8 mouse cellular contexts compared by ENCODE assay signal in genomic region chr4:123200771-123201185, GRCm38 (mm10). TPM values are rescaled to one million over a fixed set of nuclear protein-coding genes. Genes with fewer than 3 reads are reported as not detected.
DNase-seq lines count a peak whose midpoint lies in the region; ATAC-seq lines count a peak whose summit lies in the region.

No protein-coding gene starts in this region.

- H3K4me2 ChIP-seq in forebrain, embryonic 11.5 days (ENCODE audit: low read depth, low read length, severe bottlenecking), result peak overlapping the region; percentile 95

- WGBS in forebrain, embryonic 11.5 days, result under 1% methylated on average over 15 of the region's 15 CpGs

- no peaks in the 10 kb centered on the region for H3K36me3 ChIP-seq in forebrain, embryonic 11.5 days (ENCODE audit: control insufficient read depth, insufficient read depth, low read length)

- no peaks in the 10 kb centered on the region for H3K9me3 ChIP-seq in forebrain, embryonic 11.5 days (ENCODE audit: control insufficient read depth, low read length)

- intact Hi-C loops in heart, postnatal 25 days (cut with DNase I), result loop anchor here (1.0 kb wide), 1 partner anchor 45 kb away; no protein-coding TSS in a partner anchor

- peaks cover 7% of the 10 kb centered on the region; the same call in 1 of the 2 replicates for H3K4me1 ChIP-seq in forebrain, embryonic 11.5 days (replicated peaks; ENCODE audit: control insufficient read depth, insufficient read depth, low read length)

- peak overlapping the region; percentile 51; the same call in 1 of the 2 replicates for H3K9ac ChIP-seq in forebrain, embryonic 11.5 days (ENCODE audit: low read length)

- H3K4me3 ChIP-seq in forebrain, embryonic 11.5 days (ENCODE audit: low read depth, low read length), result peak overlapping the region; percentile 39

- no peak overlapping the region for H3K27ac ChIP-seq in forebrain, embryonic 11.5 days (ENCODE audit: low read depth, low read length)

- H3K27me3 ChIP-seq in forebrain, embryonic 11.5 days (ENCODE audit: control insufficient read depth, insufficient read depth, low read length), result peaks cover 16% of the 10 kb centered on the region

- DNase-seq in MEL-GATA-1-ER (ENCODE audit: extremely low read depth, low read depth), result peak; percentile 24
- DNase-seq in c-Kit-positive CD71-negative TER-119-negative erythroid progenitor cells, embryonic 14.5 days (ENCODE audit: low read depth), result peak; percentile 33
- peak; percentile 88 for DNase-seq in forebrain, embryonic 11.5 days (ENCODE audit: low spot score)
- peak; percentile 29 for DNase-seq in heart, postnatal 25 days (ENCODE audit: low spot score)
- DNase-seq in layer of hippocampus, adult 9-11 months, result peak; percentile 42
- DNase-seq in lung, postnatal 10 days, result peak; percentile 72
- peak; percentile 81 for DNase-seq in retina, embryonic 14.5 days (ENCODE audit: low spot score)

- ATAC-seq in forebrain, embryonic 11.5 days (replicated peaks; ENCODE audit: low FRiP score), result peak; percentile 43
- ATAC-seq in activated CD4-positive, CD25-positive, alpha-beta regulatory T cell, adult 4 months, result no peak

RNA-seq across cellular contexts. Expression of gene Nt5c1a, which starts 0.5 kb away (rescaled TPM):
- not detected in 2 replicates for polyA plus RNA-seq in forebrain, embryonic 11.5 days (2014; fragmentation: Nextera tagmentation; extraction: Ambion mirVana)
- total RNA-seq in heart, postnatal 25 days (2021), result 10 to 100 TPM; 51.3 to 56.6 TPM
- polyA plus RNA-seq in activated CD4-positive, CD25-positive, alpha-beta regulatory T cell, adult 4 months (2017; shearing (Covaris generic)), result not detected

RNA-seq across cellular contexts. Expression of gene Hpcal4, which starts 17.8 kb away (rescaled TPM):
- polyA plus RNA-seq in forebrain, embryonic 11.5 days (2014; fragmentation: Nextera tagmentation; extraction: Ambion mirVana), result 0.41 and 0.60 TPM in 2 replicates
- total RNA-seq in heart, postnatal 25 days (2021), result under 1 TPM; 0.05 to 0.14 TPM
- not detected for polyA plus RNA-seq in activated CD4-positive, CD25-positive, alpha-beta regulatory T cell, adult 4 months (2017; shearing (Covaris generic))

RNA-seq across cellular contexts. Expression of gene Heyl, which starts 32.6 kb away (rescaled TPM):
- polyA plus RNA-seq in forebrain, embryonic 11.5 days (2014; fragmentation: Nextera tagmentation; extraction: Ambion mirVana), result 7.1 and 7.9 TPM in 2 replicates
- total RNA-seq in heart, postnatal 25 days (2021), result 10 to 100 TPM; 19.1 to 21.3 TPM
- not detected for polyA plus RNA-seq in activated CD4-positive, CD25-positive, alpha-beta regulatory T cell, adult 4 months (2017; shearing (Covaris generic))

Comparison
In these comparisons a context has a peak if more than half of its experiments do, and no peak if none do; other contexts are left out.
1. DNase-seq: peak in every context shown above with its lines; median percentile 88 in forebrain, embryonic 11.5 days; 81 in retina, embryonic 14.5 days; 72 in lung, postnatal 10 days; 42 in layer of hippocampus, adult 9-11 months; 33 in c-Kit-positive CD71-negative TER-119-negative erythroid progenitor cells, embryonic 14.5 days; 29 in heart, postnatal 25 days; 24 in MEL-GATA-1-ER.